Mouse (Mus musculus): ENCODE data around the gene Man2c1. TPM values are rescaled to one million over a fixed set of nuclear protein-coding genes. Genes with fewer than 3 reads are reported as not detected.

Man2c1 gene
- polyA plus RNA-seq, 1 experiment from 2014 or later, result 67.1 TPM

- 12% methylated on average over 3 of the region's 3 CpGs for WGBS
- peaks cover 5% of the 10 kb centered on the region for H3K4me1 ChIP-seq
- ATAC-seq (ENCODE audit: insufficient number of reproducible peaks, low FRiP score, low TSS enrichment, low read depth), result no peak
Observed at GRCm38 (mm10) chr9:57162496-57162895, 32.0 kb downstream of the Man2c1 start.

DNA sequence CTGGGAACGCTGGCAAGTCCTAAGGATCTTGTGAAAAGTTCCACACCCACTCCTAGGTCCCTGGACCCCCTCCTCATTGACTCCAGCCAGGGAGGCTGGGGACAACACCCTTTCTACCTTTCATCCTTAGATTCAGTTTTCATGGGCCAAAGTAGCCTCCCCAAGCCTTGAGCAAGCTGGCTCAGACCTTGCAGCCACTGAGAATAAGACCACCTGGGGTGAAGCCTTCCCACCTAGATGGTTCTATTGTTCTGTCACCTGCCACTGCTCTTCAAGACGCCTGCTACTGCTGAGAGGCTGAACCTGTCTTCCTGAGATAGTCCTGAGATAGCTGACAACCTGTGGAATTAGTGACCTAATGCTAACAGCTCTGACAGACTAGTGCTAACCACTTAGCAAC, 32.6 kb downstream of the Man2c1 start:
- no peak overlapping the region for H3K27ac ChIP-seq
- H3K9me3 ChIP-seq, result no peaks in the 10 kb centered on the region
- no peaks in the 10 kb centered on the region for H3K27me3 ChIP-seq
- H3K4me3 ChIP-seq, result no peak overlapping the region
- no peak overlapping the region for H3K4me2 ChIP-seq
- 26% methylated on average over 2 of the region's 2 CpGs for WGBS
- no peak overlapping the region for H3K9ac ChIP-seq
- H3K4me1 ChIP-seq, result 0 out of 2 replicates have a peak, but pooled peaks cover 2% of the 10 kb centered on the region
- no peaks in the 10 kb centered on the region for H3K36me3 ChIP-seq
- ATAC-seq (ENCODE audit: insufficient number of reproducible peaks, low FRiP score, low TSS enrichment, low read depth), result no peak

More at GRCm38 (mm10) chr9:57162496-57162895, 32.0 kb downstream of the Man2c1 start:
- Histone ChIP-seq H3K9ac (no peak overlapping the region), H3K4me3 (no peak overlapping the region), H3K36me3 (no peaks in the 10 kb centered on the region), H3K9me3 (no peaks in the 10 kb centered on the region), H3K27me3 (no peaks in the 10 kb centered on the region), H3K27ac (no peak overlapping the region), H3K4me2 (no peak overlapping the region)

DNA sequence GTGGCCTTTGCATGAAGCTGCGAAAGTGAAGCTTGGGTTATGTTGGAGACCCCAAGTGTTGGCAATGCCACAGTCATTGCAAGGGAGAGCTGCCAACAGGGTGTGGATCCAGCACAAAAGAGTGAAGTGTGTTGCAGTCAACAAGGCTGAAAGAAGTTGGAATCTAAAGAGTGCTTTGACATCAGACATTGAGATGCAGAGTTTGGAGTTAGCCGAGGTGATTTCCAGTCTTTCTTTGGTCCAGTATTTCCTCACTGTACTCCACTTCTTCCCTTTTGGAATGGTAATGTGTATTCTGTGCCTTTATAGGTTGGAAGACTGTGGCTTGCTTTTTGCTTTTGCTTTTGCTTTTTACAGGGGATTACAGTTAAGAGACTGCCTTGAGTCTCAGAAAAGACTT, 35.7 kb downstream of the Man2c1 start:
- H3K36me3 ChIP-seq, result no peaks in the 10 kb centered on the region
- H3K27me3 ChIP-seq, result no peaks in the 10 kb centered on the region
- H3K4me1 ChIP-seq, result no peaks in the 10 kb centered on the region
- ATAC-seq (ENCODE audit: insufficient number of reproducible peaks, low FRiP score, low TSS enrichment, low read depth), result no peak
- no peak overlapping the region for H3K27ac ChIP-seq
- no peak overlapping the region for H3K9ac ChIP-seq
- no peak overlapping the region for H3K4me3 ChIP-seq
- no peaks in the 10 kb centered on the region for H3K9me3 ChIP-seq
- no peak overlapping the region for H3K4me2 ChIP-seq
- WGBS, result 83% methylated on average over 2 of the region's 2 CpGs

- H3K27me3 ChIP-seq, result no peaks in the 10 kb centered on the region
- H3K4me3 ChIP-seq, result no peak overlapping the region
- H3K9me3 ChIP-seq, result no peaks in the 10 kb centered on the region
- no peak for ATAC-seq (ENCODE audit: insufficient number of reproducible peaks, low FRiP score, low TSS enrichment, low read depth)
- no peak overlapping the region for H3K9ac ChIP-seq
- H3K27ac ChIP-seq, result no peak overlapping the region
- no peak overlapping the region for H3K4me2 ChIP-seq
- WGBS, result 79% methylated on average over 5 of the region's 5 CpGs
- H3K36me3 ChIP-seq, result no peaks in the 10 kb centered on the region
- H3K4me1 ChIP-seq, result no peaks in the 10 kb centered on the region
Observed at GRCm38 (mm10) chr9:57168411-57168810, 37.9 kb downstream of the Man2c1 start.

Other genes starting within 250 kb of the Man2c1 start
- gene Snx33, start 202.3 kb upstream of the Man2c1 start, polyA plus RNA-seq (2015; fragmentation: Nextera tagmentation; extraction: Ambion mirVana), result 10.9 and 11.3 TPM in 2 replicates
- 80.0 and 86.5 TPM in 2 replicates for gene Imp3, start 193.2 kb upstream of the Man2c1 start, polyA plus RNA-seq (2015; fragmentation: Nextera tagmentation; extraction: Ambion mirVana)
- gene Snupn, start 179.8 kb upstream of the Man2c1 start, polyA plus RNA-seq (2015; fragmentation: Nextera tagmentation; extraction: Ambion mirVana), result 24.9 and 26.6 TPM in 2 replicates
- gene Ptpn9, start 135.8 kb upstream of the Man2c1 start, polyA plus RNA-seq (2015; fragmentation: Nextera tagmentation; extraction: Ambion mirVana), result 18.1 and 22.9 TPM in 2 replicates
- gene Sin3a, start 58.6 kb upstream of the Man2c1 start, polyA plus RNA-seq (2015; fragmentation: Nextera tagmentation; extraction: Ambion mirVana), result 26.5 and 27.1 TPM in 2 replicates
- gene Neil1, start 17.6 kb downstream of the Man2c1 start, polyA plus RNA-seq (2015; fragmentation: Nextera tagmentation; extraction: Ambion mirVana), result 8.6 and 9.6 TPM in 2 replicates
- 93.7 and 94.6 TPM in 2 replicates for gene Commd4, start 27.6 kb downstream of the Man2c1 start, polyA plus RNA-seq (2015; fragmentation: Nextera tagmentation; extraction: Ambion mirVana)
- not detected in 2 replicates for gene Trcg1, start 105.9 kb downstream of the Man2c1 start, polyA plus RNA-seq (2015; fragmentation: Nextera tagmentation; extraction: Ambion mirVana)
- 17.7 and 18.0 TPM in 2 replicates for gene 1700017B05Rik, start 131.9 kb downstream of the Man2c1 start, polyA plus RNA-seq (2015; fragmentation: Nextera tagmentation; extraction: Ambion mirVana)